In the genomic region with DNA sequence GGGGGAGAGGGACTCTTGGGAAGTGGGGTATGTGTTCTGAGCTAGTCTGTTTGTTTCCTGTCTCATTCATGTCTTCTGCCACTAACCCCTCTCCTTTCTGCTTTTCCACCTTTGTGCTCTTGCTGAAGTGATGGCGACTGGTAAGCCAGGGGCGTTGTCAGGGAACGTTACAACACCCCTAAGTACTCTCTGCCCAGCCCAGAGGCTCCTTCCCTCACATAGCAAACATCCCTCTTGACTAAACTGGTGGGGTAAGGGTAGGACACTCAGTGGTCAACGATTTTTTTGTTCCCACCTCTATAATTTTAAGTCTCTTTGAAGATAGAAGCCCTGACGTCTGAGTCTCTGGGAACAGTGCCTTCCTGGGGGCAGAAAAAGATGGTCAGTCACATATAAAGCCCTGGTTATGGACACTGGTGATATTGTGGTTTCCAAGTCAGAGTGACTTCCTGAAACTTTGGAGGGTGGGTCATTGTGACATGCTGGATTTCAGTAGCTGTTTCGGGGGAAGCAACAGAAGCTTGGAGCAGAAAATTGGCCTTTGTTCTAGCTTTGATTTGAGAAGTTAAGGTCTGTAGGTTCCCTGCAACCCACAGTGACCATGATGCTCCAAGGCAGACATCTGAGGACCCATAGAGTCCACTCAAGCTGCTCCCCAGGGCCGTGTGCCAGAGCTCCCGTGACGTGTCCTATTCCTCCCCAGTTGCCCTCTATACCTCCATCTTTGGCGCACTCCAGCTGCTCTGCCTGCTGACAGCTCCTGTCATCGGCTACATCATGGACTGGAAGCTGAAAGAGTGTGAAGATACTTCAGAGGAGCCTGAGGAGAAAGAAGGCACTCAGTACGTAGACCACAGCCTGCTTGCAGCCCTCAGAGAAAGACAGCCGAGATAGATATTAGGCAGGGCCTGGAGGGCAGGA, we compare ENCODE assay signal across 11 mouse cellular contexts. TPM values are rescaled to one million over a fixed set of nuclear protein-coding genes. Genes with fewer than 3 reads are reported as not detected.
DNase-seq lines count a peak whose midpoint lies in the region; TF ChIP-seq lines count a peak whose summit lies in the region.
"Had no signal": no experiment of that assay in that cellular context is flagged by ENCODE, and none has a peak within 500 bp of the region (broad histone marks: within the 10 kb centered on the region; RNA-seq: fewer than 3 reads in every experiment).

No protein-coding gene starts in this region.

- TF ChIP-seq POLR2A in spleen, adult 2 months (IDR thresholded peaks at IDR 0.05; ENCODE audit: low read depth, low read length): no peak

- H3K4me1 ChIP-seq in spleen, adult 2 months (ENCODE audit: control insufficient read depth, insufficient read depth, insufficient read length): peaks cover 2% of the 10 kb centered on the region; the same call in 1 of the 2 replicates
- H3K4me1 ChIP-seq in limb, embryonic 10.5 days: peaks cover 13% of the 10 kb centered on the region
- H3K4me1 ChIP-seq: forebrain, embryonic 12.5 days had no signal

- H3K27ac ChIP-seq in spleen, adult 2 months (ENCODE audit: insufficient read depth, low read length): peak overlapping the region; percentile 12; the same call in 1 of the 2 replicates
- H3K27ac ChIP-seq in limb, embryonic 10.5 days: peak overlapping the region; percentile 42; the same call in 1 of the 2 replicates
- H3K27ac ChIP-seq: forebrain, embryonic 12.5 days; heart, embryonic 15.5 days had no signal

- 87% methylated on average over 13 of the region's 13 CpGs for WGBS in spleen, adult 2 months
- WGBS in limb, embryonic 10.5 days: 82% methylated on average over 13 of the region's 13 CpGs

- peak; percentile 75 for DNase-seq in cerebellum, adult 11-12 months
- DNase-seq in cerebellum, postnatal 4 days (ENCODE audit: low spot score in 2 of 2): no peak
- DNase-seq in spleen, adult 2 months (ENCODE audit: low read depth in 1 of 2, low spot score in 2 of 2): no peak
- DNase-seq in spleen, postnatal 14 days (ENCODE audit: low spot score in 2 of 2): no peak
- no peak for DNase-seq in limb, embryonic 10.5 days (ENCODE audit: low spot score)
- no peak for DNase-seq in MN1 (ENCODE audit: low spot score)
- DNase-seq in right cerebral cortex, postnatal 36 days (ENCODE audit: low spot score in 2 of 2): no peak
- DNase-seq in neural tube, embryonic 10.5 days (ENCODE audit: extremely low spot score, low spot score): no peak
- DNase-seq: kidney, postnatal 10 days had no signal

- H3K4me3 ChIP-seq in spleen, adult 2 months (ENCODE audit: extremely low read depth, insufficient read depth, insufficient read length): no peak overlapping the region
- H3K4me3 ChIP-seq in limb, embryonic 10.5 days: no peak overlapping the region
- H3K4me3 ChIP-seq: forebrain, embryonic 12.5 days; heart, embryonic 15.5 days had no signal

- no peaks in the 10 kb centered on the region for H3K27me3 ChIP-seq in spleen, adult 2 months (ENCODE audit: control insufficient read depth, insufficient read depth, low read length)
- H3K27me3 ChIP-seq in limb, embryonic 10.5 days (ENCODE audit: low read depth, poor library complexity, severe bottlenecking): no peaks in the 10 kb centered on the region
- H3K27me3 ChIP-seq: forebrain, embryonic 12.5 days had no signal

- no peaks in the 10 kb centered on the region for H3K9me3 ChIP-seq in limb, embryonic 10.5 days (replicated peaks)
- H3K9me3 ChIP-seq: forebrain, embryonic 12.5 days; heart, embryonic 15.5 days had no signal

- TF ChIP-seq CTCF in spleen, adult 2 months (IDR thresholded peaks at IDR 0.05; ENCODE audit: extremely low read depth, insufficient read depth, insufficient read length, insufficient replicate concordance): no peak

- peaks cover 42% of the 10 kb centered on the region for H3K36me3 ChIP-seq in spleen, adult 2 months (ENCODE audit: control insufficient read depth, insufficient read depth, low read length)
- peaks cover 15% of the 10 kb centered on the region; the same call in 1 of the 2 replicates for H3K36me3 ChIP-seq in limb, embryonic 10.5 days
- H3K36me3 ChIP-seq: heart, embryonic 15.5 days had no signal

RNA-seq across cellular contexts. Expression of a gene that starts 21.4 kb away (rescaled TPM):
- 51.7 and 54.1 TPM in 2 replicates for polyA plus RNA-seq in spleen, adult 2 months (2012; rRNA removed)
- polyA plus RNA-seq in limb, embryonic 10.5 days (2016; fragmentation: Nextera tagmentation; extraction: Ambion mirVana): 60.9 and 68.8 TPM in 2 replicates

RNA-seq across cellular contexts. Expression of a gene that starts 35.0 kb away (rescaled TPM):
- polyA plus RNA-seq in spleen, adult 2 months (2012; rRNA removed): 57.3 and 62.8 TPM in 2 replicates
- polyA plus RNA-seq in limb, embryonic 10.5 days (2016; fragmentation: Nextera tagmentation; extraction: Ambion mirVana): 3.4 and 4.9 TPM in 2 replicates

RNA-seq across cellular contexts. Expression of a gene that starts 53.2 kb away (rescaled TPM):
- 11.5 and 13.5 TPM in 2 replicates for polyA plus RNA-seq in spleen, adult 2 months (2012; rRNA removed)
- 7.0 and 7.1 TPM in 2 replicates for polyA plus RNA-seq in limb, embryonic 10.5 days (2016; fragmentation: Nextera tagmentation; extraction: Ambion mirVana)

RNA-seq across cellular contexts. Expression of a gene that starts 56.6 kb away (rescaled TPM):
- polyA plus RNA-seq in spleen, adult 2 months (2012; rRNA removed): 1.1 and 1.6 TPM in 2 replicates
- 0.25 and 0.46 TPM in 2 replicates for polyA plus RNA-seq in limb, embryonic 10.5 days (2016; fragmentation: Nextera tagmentation; extraction: Ambion mirVana)
